Mouse (Mus musculus) stomach, postnatal 0 days (tissue): ENCODE measurements around the gene Idh3a.

Experiments used
- CTCF ChIP-seq: IDR thresholded peaks from 2 replicates; pipeline ENCODE4 v1.5.1; 2016; ENCODE audit warnings: antibody characterized with exemption, low read depth, mild to moderate bottlenecking, moderate library complexity
- EP300 ChIP-seq: optimal IDR thresholded peaks from 2 replicates; pipeline ENCODE3; 2016; ENCODE audit warnings: antibody characterized with exemption

DNA sequence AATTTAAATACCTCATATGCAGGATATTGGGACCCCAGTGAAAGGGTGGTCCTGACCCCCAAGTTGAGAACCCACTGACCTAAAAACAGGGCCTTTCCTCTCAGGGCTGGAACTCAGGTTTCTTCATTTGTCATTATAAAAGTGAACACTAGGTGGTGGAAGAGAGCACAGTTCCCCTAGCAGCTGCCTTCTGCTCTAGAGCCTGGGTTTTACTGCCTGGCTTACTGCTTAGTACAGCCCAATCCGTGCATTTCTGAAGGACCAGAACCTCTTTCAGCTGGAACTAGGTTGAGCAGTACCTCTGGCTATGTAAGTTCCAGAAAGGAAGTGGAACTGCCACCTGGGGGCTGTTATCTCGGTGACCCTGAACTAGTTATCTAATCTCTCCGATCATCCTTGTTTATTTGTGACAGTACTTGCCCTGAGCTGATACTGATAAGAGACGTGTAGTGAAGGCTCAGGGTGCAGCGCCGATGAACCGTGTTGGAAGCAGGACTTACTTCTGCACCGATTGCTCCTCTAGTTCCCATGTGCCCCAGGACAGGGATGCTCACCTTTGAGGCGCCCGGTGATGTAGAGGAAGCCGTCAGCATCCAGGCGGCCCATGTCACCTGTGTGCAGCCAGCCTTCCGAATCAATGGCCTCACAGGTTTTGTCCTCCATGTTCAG is 28.2 kb downstream of the Idh3a start:
- TF ChIP-seq CTCF, result peak; percentile 87
- TF ChIP-seq EP300, result no peak
